Mouse (Mus musculus): ENCODE data around the gene Ccdc125. TPM values are rescaled to one million over a fixed set of nuclear protein-coding genes. Genes with fewer than 3 reads are reported as not detected.

Gene Ccdc125
- total RNA-seq (2021): 1 to 10 TPM; 1.1 to 1.5 TPM
- 0.06 and 0.29 TPM in 2 replicates for polyA plus RNA-seq (2012; rRNA removed)
- long read RNA-seq, partial matches to known transcripts: 0 of 2 reads
- long read RNA-seq, other reads (novel, unspliced or antisense): 1 of 2 reads

DNA sequence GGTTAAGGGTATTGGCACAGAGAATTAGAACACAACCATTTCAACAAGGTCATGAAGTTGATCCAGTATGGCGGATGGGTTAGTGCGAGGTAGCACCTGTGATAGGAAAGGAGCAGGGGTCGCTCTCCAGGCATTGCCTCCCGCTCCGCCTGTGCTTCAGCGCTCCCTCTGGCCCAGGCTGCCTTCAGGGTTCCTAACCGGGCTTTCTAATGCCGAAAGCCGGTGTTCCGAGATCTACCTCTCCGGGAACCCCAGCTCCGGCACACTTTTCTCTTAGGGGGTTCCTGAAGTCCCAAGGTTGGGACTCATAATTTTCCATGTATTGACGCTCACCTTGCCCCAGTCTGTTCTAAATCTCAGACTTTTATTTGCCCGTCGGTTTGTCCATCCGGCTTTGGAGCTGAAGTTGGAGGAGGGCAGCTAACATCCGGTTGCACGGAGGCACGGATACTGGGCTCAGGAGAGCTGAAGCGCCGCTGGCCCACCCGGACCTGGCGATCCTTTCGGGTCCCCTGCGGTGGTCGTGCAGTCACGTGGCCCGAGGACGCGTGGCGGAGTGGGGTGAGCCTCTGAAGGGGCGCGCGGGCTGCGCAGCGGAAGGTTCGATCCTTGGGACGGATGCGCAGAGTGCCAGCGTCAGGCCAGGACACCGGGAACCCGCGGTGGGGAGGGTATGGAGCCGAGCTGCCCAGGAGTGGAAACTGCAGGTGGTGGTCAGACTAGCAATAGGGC, at the start of gene Ccdc125:
Gene Ccdc125, plus strand, starts transcription at position 427 of the 732 bp plus-strand sequence.
- peak; percentile 35 for DNase-seq

- no peak for DNase-seq
These were observed 47.3 kb upstream of the Ccdc125 start for GRCm38 (mm10) chr13:100622241-100622640.

GRCm38 (mm10) chr13:100634106-100634691, 35.3 kb upstream of the Ccdc125 start:
- DNase-seq: no peak

DNA sequence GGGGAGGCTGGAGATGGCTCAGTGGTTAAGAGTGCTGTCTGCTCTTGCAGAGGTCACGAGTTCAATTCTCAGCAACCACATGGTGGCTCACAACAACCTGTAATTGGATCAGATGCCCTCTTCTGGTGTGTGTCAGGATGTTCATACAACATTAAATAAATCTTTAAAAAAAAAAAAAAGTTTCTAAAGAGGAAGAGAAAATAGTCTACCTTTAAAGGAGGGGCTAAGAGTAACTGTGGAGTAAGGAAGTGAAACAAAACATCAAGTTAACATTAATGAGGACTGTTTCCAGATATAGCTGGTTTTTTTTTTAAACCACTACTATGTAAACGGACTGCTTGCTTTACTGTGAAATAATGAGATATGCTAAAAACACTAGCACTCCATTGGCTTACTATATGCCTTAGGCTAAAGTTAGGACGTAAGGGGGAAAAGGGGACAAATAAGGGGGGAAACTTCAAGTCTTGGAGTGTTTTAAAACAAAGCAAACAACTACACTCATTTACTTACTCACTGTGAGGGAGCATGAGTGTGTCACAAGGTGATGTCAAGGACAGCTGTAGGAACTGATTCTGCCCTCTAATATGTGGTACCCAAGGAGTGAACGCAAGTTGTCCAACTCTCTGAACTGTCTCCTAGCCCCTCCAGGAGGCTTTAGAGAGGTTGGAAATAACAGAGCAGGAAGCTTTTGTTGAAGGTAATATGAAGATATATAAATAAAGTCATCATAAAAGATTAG, 26.9 kb upstream of the Ccdc125 start:
- DNase-seq: no peak

GRCm38 (mm10) chr13:100648223-100648622, 21.3 kb upstream of the Ccdc125 start:
- no peak for DNase-seq

DNA sequence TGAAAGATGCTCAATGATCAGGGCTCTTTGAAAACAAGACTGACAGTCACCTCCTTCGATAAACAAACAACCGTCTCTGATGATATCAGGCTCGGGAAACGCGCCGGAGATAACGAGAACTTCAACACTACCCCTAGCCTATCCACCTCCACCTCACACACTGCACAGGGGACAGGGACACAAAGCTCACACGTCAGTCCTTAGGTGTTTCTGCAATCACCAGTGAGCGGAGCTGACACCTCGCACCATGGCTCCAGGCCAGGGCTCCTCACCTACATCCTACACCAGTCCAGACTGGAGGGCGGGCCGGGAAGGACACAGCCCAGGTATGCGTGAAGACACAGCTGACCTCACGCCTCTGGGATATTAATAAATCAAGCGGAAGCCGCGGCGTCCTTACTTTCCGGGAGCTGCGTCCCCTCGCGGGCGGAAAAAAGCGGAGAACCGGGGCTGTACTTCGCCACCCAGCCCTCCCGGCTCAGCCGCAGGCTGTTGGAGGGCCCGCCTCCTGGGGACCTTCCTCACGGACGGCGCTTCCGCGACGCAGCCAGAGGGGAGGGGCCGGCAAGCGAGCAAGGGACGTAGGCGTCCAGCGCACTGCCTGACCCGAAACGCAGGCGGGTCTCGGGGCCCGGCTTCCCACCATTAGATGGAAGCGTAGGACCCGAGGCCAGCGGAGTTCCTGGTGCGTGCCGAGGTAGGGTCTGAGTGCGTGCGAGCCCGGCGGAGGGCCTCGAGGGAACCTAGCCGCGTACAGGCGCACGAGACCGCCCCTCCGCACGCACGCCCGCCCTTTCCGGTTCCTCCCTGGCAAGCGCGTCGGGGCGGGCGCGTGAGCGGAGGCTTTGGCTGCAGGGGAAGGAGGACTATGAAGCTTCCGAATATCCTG, 18.7 kb upstream of the Ccdc125 start, which contains the start of the genes Ak6 and Rad17:
Gene Ak6, plus strand, starts transcription at position 430 of the 889 bp plus-strand sequence.
Gene Rad17, minus strand, starts transcription at position 502 of the 889 bp plus-strand sequence.
- peak; percentile 96 for DNase-seq

- DNase-seq: no peak
These were observed 17.9 kb upstream of the Ccdc125 start, which contains the start of gene Taf9 for GRCm38 (mm10) chr13:100651439-100652186. Gene Taf9, plus strand, starts transcription at chr13:100651579.

DNA sequence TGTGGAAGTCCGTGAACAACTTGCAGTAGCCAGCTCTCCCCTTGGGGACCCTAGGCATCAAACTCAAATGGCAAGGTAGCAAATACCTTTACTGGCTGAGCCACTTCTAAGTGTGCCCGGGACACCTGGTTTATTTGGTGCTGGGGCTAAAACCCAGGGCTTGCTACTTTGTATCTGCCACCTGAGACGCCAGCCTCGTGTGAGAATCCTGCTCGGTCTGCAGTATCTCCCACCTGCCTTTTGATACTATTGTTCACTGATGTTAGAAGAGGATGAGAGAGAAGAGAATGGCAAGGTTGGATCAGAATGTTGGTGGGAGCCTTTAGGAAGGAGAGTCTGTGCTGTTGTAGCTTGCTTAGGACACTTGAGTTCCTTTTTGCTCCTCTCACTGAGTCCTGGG, 11.4 kb upstream of the Ccdc125 start:
- no peak for DNase-seq

DNA sequence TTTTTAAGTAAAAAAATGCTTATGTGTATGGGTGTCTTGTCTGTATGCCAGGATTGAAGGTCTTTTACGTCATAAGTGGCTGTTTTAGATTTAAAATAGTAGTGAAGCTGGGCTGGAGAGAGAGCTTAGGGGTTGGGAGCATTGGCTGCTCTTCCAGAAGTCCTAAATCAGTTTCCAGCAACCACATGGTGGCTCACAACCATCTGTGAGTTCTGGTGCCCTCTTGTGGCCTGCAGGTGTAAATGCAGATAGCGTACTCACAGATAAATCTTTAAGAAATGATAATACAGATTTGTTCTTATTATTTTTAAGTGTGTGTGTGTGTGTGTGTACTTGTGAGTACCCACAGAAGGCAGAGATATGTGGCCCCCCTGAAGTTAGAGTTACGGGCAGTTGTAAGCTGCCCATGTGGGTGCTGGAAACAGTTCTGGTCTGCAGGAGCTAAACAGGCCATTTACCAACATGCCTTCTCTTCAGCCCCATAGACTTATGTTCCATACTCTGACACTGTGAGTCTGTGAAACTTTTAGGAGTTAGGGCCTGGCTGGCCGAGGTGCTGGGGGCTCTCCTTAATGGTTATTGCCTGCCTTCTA, 9.6 kb upstream of the Ccdc125 start:
- peak; percentile 24 for DNase-seq

DNA sequence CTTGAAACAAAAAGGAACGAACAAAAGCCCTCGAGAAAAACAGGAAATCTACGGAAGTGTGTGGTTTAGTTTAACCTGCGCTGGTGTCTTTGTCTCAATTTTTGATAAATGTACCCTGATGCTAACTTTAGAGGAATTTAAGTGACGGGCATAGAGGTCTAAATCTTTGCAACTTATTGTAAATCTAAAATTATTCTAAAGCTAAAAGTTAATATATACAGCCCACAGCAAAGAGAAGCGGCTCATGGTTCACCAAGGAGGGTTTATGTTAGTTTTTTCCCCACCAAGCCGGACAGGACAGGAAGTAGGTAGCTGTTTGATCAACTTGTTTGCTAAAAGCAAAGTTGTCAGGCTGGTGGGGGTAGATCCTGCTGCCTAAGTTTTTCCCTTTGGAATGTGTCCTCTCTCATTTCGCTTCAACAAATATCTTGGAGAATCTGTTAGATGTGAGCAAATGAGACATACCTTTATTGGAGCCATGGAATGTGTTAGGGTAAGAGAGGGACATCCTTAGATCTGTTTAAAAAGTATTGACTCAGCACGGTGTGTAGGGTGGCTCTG, 744 bp downstream of the Ccdc125 start:
- DNase-seq: no peak

- peak; percentile 19 for DNase-seq
These were observed 6.6 kb downstream of the Ccdc125 start for GRCm38 (mm10) chr13:100675936-100676635.

- no peak for DNase-seq
These were observed 12.1 kb downstream of the Ccdc125 start for GRCm38 (mm10) chr13:100681615-100682014.

DNA sequence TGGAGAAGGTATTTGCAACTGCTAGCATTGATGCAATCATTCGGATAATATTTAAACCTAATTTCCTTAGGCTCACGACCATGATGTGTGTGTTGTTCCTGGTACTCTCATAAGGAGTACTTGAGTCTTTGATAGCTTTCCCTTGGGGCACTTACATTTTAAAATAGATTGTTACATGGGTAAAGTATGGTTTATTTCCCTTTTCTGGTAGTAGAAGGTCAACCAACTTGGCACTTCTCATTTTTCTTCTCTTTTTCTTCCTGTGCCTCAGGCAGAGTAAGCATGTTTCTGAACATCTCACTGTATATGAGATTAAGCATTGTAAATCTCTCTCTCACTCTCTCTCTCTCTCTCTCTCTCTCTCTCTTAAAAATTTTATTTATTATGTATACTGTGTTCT, 13.3 kb downstream of the Ccdc125 start:
- no peak for DNase-seq

GRCm38 (mm10) chr13:100684355-100684754, 14.8 kb downstream of the Ccdc125 start:
- DNase-seq: no peak

DNA sequence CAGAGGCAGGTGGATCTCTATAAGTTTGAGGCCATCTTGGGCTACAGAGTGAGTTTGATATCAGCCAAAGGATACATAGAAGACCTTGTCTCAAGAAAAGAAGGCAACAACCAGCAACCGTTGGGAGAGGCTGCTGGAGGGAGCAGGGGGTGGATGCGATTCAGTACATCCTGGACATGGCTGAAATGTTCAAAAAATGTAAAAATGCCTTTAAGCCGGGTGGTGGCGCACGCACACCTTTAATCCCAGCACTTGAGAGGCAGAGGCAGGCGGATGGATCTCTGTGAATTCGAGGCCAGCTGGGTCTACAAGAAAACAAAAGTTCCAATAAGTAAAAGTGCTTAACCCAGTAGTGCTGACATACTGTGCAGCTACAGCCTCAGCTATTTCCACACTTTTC, 18.0 kb downstream of the Ccdc125 start:
- no peak for DNase-seq

GRCm38 (mm10) chr13:100697541-100697940, 28.0 kb downstream of the Ccdc125 start:
- DNase-seq: no peak

DNA sequence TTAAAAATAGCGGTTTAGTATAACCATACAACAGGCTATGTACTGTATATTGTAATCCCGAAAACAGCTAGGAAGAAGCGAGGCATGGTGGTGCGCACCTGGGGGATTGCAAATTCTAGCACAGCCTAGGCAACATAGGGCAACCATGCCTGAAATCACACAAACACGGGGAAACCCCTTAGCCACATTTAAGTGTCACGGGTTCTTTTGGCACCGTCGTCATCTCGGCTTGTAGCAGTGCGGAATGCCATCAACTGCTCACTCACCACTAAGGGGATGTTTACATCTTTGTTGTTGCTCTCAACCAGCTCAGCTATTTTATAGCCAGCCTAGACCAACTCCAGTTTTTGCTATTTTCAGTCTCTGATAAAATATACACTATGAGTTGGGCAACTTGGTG, 29.3 kb downstream of the Ccdc125 start:
- no peak for DNase-seq

- no peak for DNase-seq
These were observed 34.0 kb downstream of the Ccdc125 start for GRCm38 (mm10) chr13:100703468-100703867.

GRCm38 (mm10) chr13:100706206-100706605, 36.7 kb downstream of the Ccdc125 start:
- no peak for DNase-seq
